Mouse (Mus musculus) kidney, embryonic 14.5 days (tissue): ENCODE measurements around the gene Plxnd1. TPM values are rescaled to one million over a fixed set of nuclear protein-coding genes. Genes with fewer than 3 reads are reported as not detected.

ENCODE experiments used
- ATAC-seq: fragments of 200-750 bp; cut with Nextera tagmentation; 2 replicates; pipeline ENCODE4 v1.8.0; 2017; ENCODE audit warnings: moderate number of reproducible peaks, mild to moderate bottlenecking, moderate TSS enrichment, moderate library complexity; ENCODE audit not compliant: low FRiP score, low TSS enrichment
- H3K27ac ChIP-seq: fragments of 300-500 bp; sonication (generic); 2 replicates; pipeline ENCODE4 v1.5.1; 2014; ENCODE audit warnings: low read depth, mild to moderate bottlenecking, low read length, moderate library complexity, mixed read lengths
- H3K27me3 ChIP-seq: fragments of 300-500 bp; sonication (generic); 2 replicates; pipeline ENCODE4 v1.6.1; 2014; ENCODE audit warnings: mild to moderate bottlenecking, low read length; ENCODE audit not compliant: control insufficient read depth, insufficient read depth
- H3K36me3 ChIP-seq: fragments of 300-500 bp; sonication (generic); 2 replicates; pipeline ENCODE4 v1.6.1; 2014; ENCODE audit warnings: low read length, mixed read lengths; ENCODE audit not compliant: control insufficient read depth, insufficient read depth
- H3K4me1 ChIP-seq: fragments of 300-500 bp; sonication (generic); 2 replicates; pipeline ENCODE4 v1.6.1; 2014; ENCODE audit warnings: low read length, mixed read lengths; ENCODE audit not compliant: control insufficient read depth, insufficient read depth
- H3K4me2 ChIP-seq: fragments of 300-500 bp; sonication (generic); replicated peaks from 2 replicates; pipeline ENCODE4 v1.6.1; 2014; ENCODE audit warnings: low read depth, mild to moderate bottlenecking, low read length
- H3K4me3 ChIP-seq: fragments of 300-500 bp; sonication (generic); 2 replicates; pipeline ENCODE4 v1.5.1; 2014; ENCODE audit warnings: mild to moderate bottlenecking, low read length
- H3K9ac ChIP-seq: fragments of 300-500 bp; sonication (generic); 2 replicates; pipeline ENCODE4 v1.6.1; 2014; ENCODE audit warnings: low read depth, mild to moderate bottlenecking, low read length, moderate library complexity
- H3K9me3 ChIP-seq: fragments of 300-500 bp; sonication (generic); 2 replicates; pipeline ENCODE4 v1.6.1; 2016; ENCODE audit warnings: low read length; ENCODE audit not compliant: control insufficient read depth
- WGBS: fragments of 180-500 bp; shearing (Covaris S2); extraction: QIAGEN DNeasy Blood & Tissue Kit; methylation state at CpG from one replicate; pipeline ENCODE4 v1.1.7; 2014; 5-methylcytosine and 5-hydroxymethylcytosine counted together
- polyA plus RNA-seq: library from polyadenylated mRNA; unstranded; fragments of >200 nt; fragmentation: Nextera tagmentation; extraction: Ambion mirVana; gene quantifications from 2 replicates; pipeline ENCODE4 v1.2.1, GENCODE M21; 2014

The Plxnd1 gene
- polyA plus RNA-seq, 1 experiment from 2014 or later: 62.7 TPM

- Histone ChIP-seq H3K27ac (no peak overlapping the region), H3K4me1 (peaks cover 7% of the 10 kb centered on the region; the same call in 1 of the 2 replicates), H3K36me3 (no peaks in the 10 kb centered on the region), H3K4me3 (no peak overlapping the region), H3K9ac (no peak overlapping the region), H3K4me2 (no peak overlapping the region), H3K27me3 (no peaks in the 10 kb centered on the region), H3K9me3 (no peaks in the 10 kb centered on the region)
- ATAC-seq: no peak
- WGBS: 84% methylated on average over 8 of the region's 8 CpGs
Observed at GRCm38 (mm10) chr6:115945633-115946032, 49.2 kb downstream of the Plxnd1 start.

GRCm38 (mm10) chr6:115944638-115945037 is 50.2 kb downstream of the Plxnd1 start, which contains the start of gene H1foo:
Gene H1foo, plus strand, starts transcription at chr6:115944938.
- Histone ChIP-seq H3K9me3 (no peaks in the 10 kb centered on the region), H3K4me1 (peaks cover 7% of the 10 kb centered on the region; the same call in 1 of the 2 replicates), H3K4me3 (no peak within 1 kb of the TSS), H3K4me2 (no peak within 1 kb of the TSS), H3K27ac (no peak within 1 kb of the TSS), H3K9ac (no peak within 1 kb of the TSS), H3K36me3 (no peaks in the 10 kb centered on the region), H3K27me3 (no peaks in the 10 kb centered on the region)
- ATAC-seq: no peak
- WGBS: 84% methylated on average over 5 of the region's 5 CpGs

DNA sequence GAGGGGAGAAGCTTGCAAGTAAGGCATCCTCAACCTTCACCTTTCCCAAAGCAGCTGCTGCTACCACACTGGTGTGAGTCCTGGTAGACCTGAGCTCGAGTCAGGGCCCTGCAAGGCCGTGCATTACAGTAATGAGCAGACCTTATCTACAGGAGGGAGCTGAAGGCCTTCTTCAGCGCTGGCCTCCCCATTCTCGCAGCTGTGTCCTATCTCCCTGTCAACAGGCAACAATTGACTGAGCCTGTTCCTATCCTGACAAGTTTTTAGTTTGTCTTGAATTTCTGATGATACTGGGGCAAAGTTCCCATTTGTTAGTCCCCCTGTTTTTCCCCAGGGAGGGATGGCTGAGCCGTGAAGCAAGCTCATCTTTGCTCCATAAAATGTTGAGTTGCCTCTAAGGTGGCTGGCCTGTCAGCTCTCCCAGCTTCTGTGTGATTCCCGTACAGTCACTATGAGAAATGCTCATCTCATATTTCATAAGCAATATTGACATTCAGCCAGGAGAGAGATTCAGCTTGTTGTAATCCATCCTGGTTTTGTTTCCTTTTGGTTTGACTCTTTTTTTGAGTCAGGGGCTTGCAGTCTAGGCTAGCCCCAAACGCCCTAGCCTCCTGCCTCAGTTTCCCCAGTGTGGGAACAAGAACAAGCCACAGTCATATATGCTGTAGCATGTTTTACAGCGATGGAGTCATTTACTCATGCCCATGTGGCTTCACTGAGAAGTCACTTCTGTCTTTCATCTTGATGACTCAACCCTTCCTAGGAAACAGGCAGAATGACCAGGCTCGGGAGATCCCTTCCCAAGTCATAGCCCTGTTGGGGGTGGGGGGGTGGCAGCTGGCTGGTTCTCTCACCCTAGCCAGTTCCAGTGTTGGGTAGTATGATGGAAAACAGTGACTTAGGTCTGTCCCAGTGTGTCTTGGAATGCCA is 51.0 kb downstream of the Plxnd1 start:
- no peak for ATAC-seq

GRCm38 (mm10) chr6:115941128-115941527 is 53.7 kb downstream of the Plxnd1 start:
- WGBS: 14% methylated on average over 8 of the region's 12 CpGs
- ATAC-seq: no peak
- Histone ChIP-seq H3K27ac (no peak overlapping the region), H3K4me2 (0 out of 2 replicates have a peak overlapping the region, but pooled peaks have one; percentile 8), H3K4me1 (peaks cover 7% of the 10 kb centered on the region; the same call in 1 of the 2 replicates), H3K4me3 (no peak overlapping the region), H3K36me3 (no peaks in the 10 kb centered on the region), H3K9me3 (no peaks in the 10 kb centered on the region), H3K27me3 (no peaks in the 10 kb centered on the region), H3K9ac (no peak overlapping the region)

More for the DNA sequence above, 51.0 kb downstream of the Plxnd1 start:
- Histone ChIP-seq H3K9ac (no peak overlapping the region), H3K9me3 (no peaks in the 10 kb centered on the region), H3K4me2 (no peak overlapping the region), H3K4me1 (peaks cover 7% of the 10 kb centered on the region; the same call in 1 of the 2 replicates), H3K27ac (no peak overlapping the region), H3K4me3 (no peak overlapping the region), H3K27me3 (no peaks in the 10 kb centered on the region), H3K36me3 (no peaks in the 10 kb centered on the region)
- 67% methylated on average over 9 of the region's 9 CpGs for WGBS

DNA sequence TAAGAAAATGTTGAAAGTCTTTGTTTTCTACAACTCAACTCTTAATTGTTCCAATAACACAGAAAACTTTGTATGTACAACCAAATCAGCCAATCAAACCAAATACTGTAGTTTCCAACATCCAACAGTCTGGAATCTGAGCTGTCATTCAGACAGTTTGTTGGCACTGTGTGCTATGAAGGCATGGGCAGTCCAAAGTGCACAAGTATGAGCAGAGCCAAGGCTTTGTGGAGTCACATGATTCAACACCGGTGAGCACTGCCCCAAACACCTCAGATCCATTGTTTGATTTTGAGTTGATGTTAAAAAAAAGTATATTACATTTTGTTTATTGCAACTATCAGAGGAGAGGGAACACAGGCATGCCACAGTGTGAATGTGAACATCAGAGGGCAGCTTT is 54.2 kb downstream of the Plxnd1 start:
- Histone ChIP-seq H3K36me3 (no peaks in the 10 kb centered on the region), H3K9me3 (no peaks in the 10 kb centered on the region), H3K27ac (no peak overlapping the region), H3K9ac (no peak overlapping the region), H3K4me1 (peaks cover 7% of the 10 kb centered on the region; the same call in 1 of the 2 replicates), H3K4me2 (no peak overlapping the region), H3K27me3 (no peaks in the 10 kb centered on the region), H3K4me3 (no peak overlapping the region)
- 69% methylated on average over 1 of the region's 1 CpGs for WGBS
- ATAC-seq: no peak

DNA sequence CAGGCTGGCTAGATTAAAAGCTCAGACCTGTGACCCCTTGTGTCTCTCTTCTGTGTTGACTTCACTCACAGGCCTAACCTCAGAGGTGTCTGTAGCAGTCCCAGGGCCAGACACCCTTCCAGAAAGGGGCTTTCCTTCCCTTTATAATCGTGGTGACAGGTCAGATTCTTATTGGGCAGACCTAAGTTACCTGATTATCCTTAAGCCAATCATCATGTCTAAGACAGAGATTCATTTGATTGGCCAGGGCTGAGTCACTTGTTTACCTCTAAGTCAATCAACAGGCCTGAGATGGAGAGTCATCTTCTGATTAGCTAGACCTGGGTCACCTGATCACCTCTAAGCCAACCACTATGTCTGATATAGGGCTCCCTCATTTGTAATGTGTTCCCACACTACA is 56.0 kb downstream of the Plxnd1 start:
- Histone ChIP-seq H3K27ac (no peak overlapping the region), H3K36me3 (no peaks in the 10 kb centered on the region), H3K4me2 (no peak overlapping the region), H3K9ac (no peak overlapping the region), H3K4me3 (no peak overlapping the region), H3K4me1 (peaks cover 7% of the 10 kb centered on the region; the same call in 1 of the 2 replicates), H3K27me3 (no peaks in the 10 kb centered on the region), H3K9me3 (no peaks in the 10 kb centered on the region)
- 67% methylated on average over 1 of the region's 1 CpGs for WGBS
- ATAC-seq: no peak

DNA sequence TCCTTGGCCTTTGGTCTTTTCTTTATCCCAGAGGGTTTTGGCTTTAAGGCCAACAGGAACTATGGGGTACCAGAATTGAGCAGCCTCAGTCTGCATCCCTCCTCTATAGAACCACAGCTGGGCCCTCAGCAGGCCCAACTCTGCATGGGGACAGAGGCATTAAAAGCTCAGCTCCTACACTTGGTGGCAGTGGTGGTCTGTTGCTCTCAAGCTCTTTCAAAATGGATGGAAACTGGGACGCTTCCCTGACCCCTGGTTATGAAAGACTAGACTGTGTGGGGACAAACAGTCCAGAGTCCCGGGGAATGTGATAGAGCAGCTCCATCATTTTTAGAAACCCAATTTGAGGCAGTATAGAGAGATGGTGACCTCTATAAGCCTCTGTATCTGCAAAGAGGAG is 56.8 kb downstream of the Plxnd1 start:
- no peak overlapping the region for H3K27ac ChIP-seq
- H3K27me3 ChIP-seq: no peaks in the 10 kb centered on the region
- 90% methylated on average over 2 of the region's 2 CpGs for WGBS
- no peak for ATAC-seq
- no peak overlapping the region for H3K4me2 ChIP-seq
- no peaks in the 10 kb centered on the region for H3K9me3 ChIP-seq
- H3K36me3 ChIP-seq: no peaks in the 10 kb centered on the region
- no peak overlapping the region for H3K4me3 ChIP-seq
- no peak overlapping the region for H3K9ac ChIP-seq
- H3K4me1 ChIP-seq: peaks cover 7% of the 10 kb centered on the region; the same call in 1 of the 2 replicates

- Histone ChIP-seq H3K9ac (no peak overlapping the region), H3K4me2 (no peak overlapping the region), H3K36me3 (no peaks in the 10 kb centered on the region), H3K9me3 (no peaks in the 10 kb centered on the region), H3K27me3 (no peaks in the 10 kb centered on the region), H3K27ac (no peak overlapping the region), H3K4me1 (no peaks in the 10 kb centered on the region), H3K4me3 (no peak overlapping the region)
- WGBS: 76% methylated on average over 8 of the region's 8 CpGs
- ATAC-seq: no peak
Observed at GRCm38 (mm10) chr6:115935544-115935943, 59.3 kb downstream of the Plxnd1 start.

- Histone ChIP-seq H3K4me1 (no peaks in the 10 kb centered on the region), H3K27me3 (no peaks in the 10 kb centered on the region), H3K9ac (no peak overlapping the region), H3K4me3 (no peak overlapping the region), H3K36me3 (no peaks in the 10 kb centered on the region), H3K4me2 (no peak overlapping the region), H3K9me3 (no peaks in the 10 kb centered on the region), H3K27ac (no peak overlapping the region)
- ATAC-seq: no peak
- WGBS: 89% methylated on average over 3 of the region's 3 CpGs
Observed at GRCm38 (mm10) chr6:115932391-115932790, 62.4 kb downstream of the Plxnd1 start.
